In the genomic region with DNA sequence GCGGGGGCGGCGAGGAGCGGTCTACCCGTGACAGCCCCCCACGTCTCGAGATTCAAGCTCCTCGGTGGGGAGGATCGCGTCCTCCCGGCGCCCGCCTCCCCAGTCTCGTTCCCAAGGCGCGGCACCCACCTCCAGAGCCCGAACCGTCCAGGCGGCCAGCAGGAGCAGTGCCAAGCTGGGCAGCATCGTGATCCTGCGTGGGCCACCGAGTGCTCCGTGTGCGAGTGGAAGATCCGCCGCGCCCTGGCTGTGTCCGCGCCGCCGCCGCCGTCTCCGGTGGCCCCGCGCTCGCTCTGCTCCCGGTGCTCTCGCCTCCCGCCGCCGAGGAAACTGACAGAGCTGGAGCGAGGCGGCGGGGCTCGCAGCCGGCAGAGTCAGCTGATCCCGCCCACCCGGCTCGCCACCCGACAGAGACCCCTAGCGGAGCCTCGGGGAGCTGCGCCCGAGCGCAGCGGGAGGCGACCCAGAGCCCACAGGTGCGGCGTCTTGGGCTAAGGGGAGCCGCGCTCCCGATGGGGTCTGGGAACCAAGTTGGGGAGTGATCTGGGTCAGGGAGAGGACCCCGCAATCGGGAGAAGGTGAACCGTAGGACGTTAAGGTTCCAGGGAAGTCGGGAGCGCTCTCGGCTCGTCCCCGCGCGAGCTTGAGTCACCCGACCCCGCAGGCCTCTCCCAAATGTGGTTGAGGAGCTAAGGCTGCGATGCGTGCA, we compare ENCODE assay signal across 8 mouse cellular contexts. TPM values are rescaled to one million over a fixed set of nuclear protein-coding genes. Genes with fewer than 3 reads are reported as not detected.
A peak's percentile ranks its signal among the peaks of the same experiment; 100 is the strongest.
DNase-seq lines count a peak whose midpoint lies in the region; ATAC-seq and TF ChIP-seq lines count a peak whose summit lies in the region.

Gene App (minus strand): TSS at position 394 of the 709 bp plus-strand sequence.

- peak; percentile 75 for TF ChIP-seq CTCF in liver, embryonic 14.5 days (IDR thresholded peaks at IDR 0.05; ENCODE audit: low read depth)

- no peak for TF ChIP-seq EP300 in liver, embryonic 14.5 days (IDR thresholded peaks at IDR 0.05; ENCODE audit: low read depth)

- ATAC-seq in heart, embryonic 14.5 days (ENCODE audit: insufficient number of reproducible peaks, insufficient read depth, low FRiP score, low read depth), result peak; percentile 76
- ATAC-seq in liver, embryonic 14.5 days (ENCODE audit: insufficient read depth), result peak; percentile 81
- ATAC-seq in neural tube, embryonic 11.5 days (ENCODE audit: insufficient read depth, low FRiP score, low TSS enrichment), result peak; percentile 82
- ATAC-seq in stomach, embryonic 16.5 days (ENCODE audit: insufficient read depth, low FRiP score), result peak; percentile 85

- H3K9me3 ChIP-seq in forebrain, embryonic 10.5 days, result no peaks in the 10 kb centered on the region
- H3K9me3 ChIP-seq in heart, embryonic 14.5 days (ENCODE audit: control insufficient read depth, low read length), result no peaks in the 10 kb centered on the region
- no peaks in the 10 kb centered on the region for H3K9me3 ChIP-seq in liver, embryonic 14.5 days (ENCODE audit: control insufficient read depth, low read length)
- H3K9me3 ChIP-seq in neural tube, embryonic 11.5 days (ENCODE audit: control insufficient read depth, low read length), result no peaks in the 10 kb centered on the region
- no peaks in the 10 kb centered on the region for H3K9me3 ChIP-seq in stomach, embryonic 16.5 days (replicated peaks; ENCODE audit: control insufficient read depth, low read length)

- H3K4me1 ChIP-seq in brown adipose tissue, adult 24 weeks (ENCODE audit: control insufficient read depth, insufficient read depth, insufficient read length, low read length), result peaks cover 11% of the 10 kb centered on the region
- H3K4me1 ChIP-seq in forebrain, embryonic 10.5 days, result peaks cover 33% of the 10 kb centered on the region
- peaks cover 16 to 42% of the 10 kb centered on the region in 2 experiments for H3K4me1 ChIP-seq in heart, embryonic 14.5 days (ENCODE audit: control insufficient read depth in 2 of 2, insufficient read depth in 2 of 2, low read length in 2 of 2)
- peaks cover 0 to 3% of the 10 kb centered on the region in 2 experiments; a peak in 2 of 4 replicates for H3K4me1 ChIP-seq in liver, embryonic 14.5 days (replicated peaks; ENCODE audit: control insufficient read depth in 2 of 2, insufficient read depth in 2 of 2, low read length in 1 of 2)
- peaks cover 8% of the 10 kb centered on the region; the same call in 1 of the 2 replicates for H3K4me1 ChIP-seq in neural tube, embryonic 11.5 days (ENCODE audit: control insufficient read depth, insufficient read depth, low read length)
- H3K4me1 ChIP-seq in stomach, embryonic 16.5 days (ENCODE audit: control insufficient read depth, insufficient read depth, low read length), result peaks cover 17% of the 10 kb centered on the region

- under 1% methylated on average over 78 of the region's 78 CpGs for WGBS in forebrain, embryonic 10.5 days
- WGBS in heart, embryonic 14.5 days, result under 1% methylated on average over 71 of the region's 78 CpGs
- WGBS in liver, embryonic 14.5 days (ENCODE audit: insufficient replicate concordance), result under 1% methylated on average over 66 of the region's 78 CpGs
- WGBS in neural tube, embryonic 11.5 days, result under 1% methylated on average over 76 of the region's 78 CpGs
- WGBS in stomach, embryonic 16.5 days, result under 1% methylated on average over 78 of the region's 78 CpGs

- peaks cover 12% of the 10 kb centered on the region for H3K27me3 ChIP-seq in forebrain, embryonic 10.5 days (ENCODE audit: poor library complexity, severe bottlenecking)
- no peaks in the 10 kb centered on the region for H3K27me3 ChIP-seq in heart, embryonic 14.5 days (ENCODE audit: control insufficient read depth, insufficient read depth, low read length)
- H3K27me3 ChIP-seq in liver, embryonic 14.5 days (ENCODE audit: control insufficient read depth, insufficient read depth, low read length), result peaks cover 17% of the 10 kb centered on the region
- no peaks in the 10 kb centered on the region for H3K27me3 ChIP-seq in neural tube, embryonic 11.5 days (ENCODE audit: control insufficient read depth, insufficient read depth, low read length)
- H3K27me3 ChIP-seq in stomach, embryonic 16.5 days (ENCODE audit: control insufficient read depth, insufficient read depth, low read length), result no peaks in the 10 kb centered on the region; the same call in 1 of the 2 replicates

- H3K4me2 ChIP-seq in heart, embryonic 14.5 days (ENCODE audit: low read length), result peak within 1 kb of the TSS; percentile 76
- peak within 1 kb of the TSS; percentile 78 for H3K4me2 ChIP-seq in liver, embryonic 14.5 days (ENCODE audit: low read depth)
- peak within 1 kb of the TSS; percentile 58 for H3K4me2 ChIP-seq in neural tube, embryonic 11.5 days (ENCODE audit: low read depth)
- H3K4me2 ChIP-seq in stomach, embryonic 16.5 days (ENCODE audit: low read depth, low read length), result peak within 1 kb of the TSS; percentile 55

- peak within 1 kb of the TSS; percentile 98 for H3K4me3 ChIP-seq in brown adipose tissue, adult 24 weeks (ENCODE audit: insufficient read depth, low read depth, low read length)
- peak within 1 kb of the TSS; percentile 94 for H3K4me3 ChIP-seq in forebrain, embryonic 10.5 days
- H3K4me3 ChIP-seq in heart, embryonic 14.5 days (ENCODE audit: control insufficient read depth in 1 of 2, insufficient read depth in 1 of 2, low read depth in 1 of 2, low read length in 2 of 2), result peak within 1 kb of the TSS; percentile 63 to 78
- peak within 1 kb of the TSS; percentile 72 to 74 for H3K4me3 ChIP-seq in liver, embryonic 14.5 days (ENCODE audit: insufficient read depth in 1 of 2, low read depth in 2 of 2, low read length in 2 of 2)
- H3K4me3 ChIP-seq in neural tube, embryonic 11.5 days (ENCODE audit: low read depth, low read length), result peak within 1 kb of the TSS; percentile 94
- H3K4me3 ChIP-seq in stomach, embryonic 16.5 days (replicated peaks; ENCODE audit: low read length), result peak within 1 kb of the TSS; percentile 81

- H3K27ac ChIP-seq in brown adipose tissue, adult 24 weeks (replicated peaks; ENCODE audit: low read depth, low read length), result peak within 1 kb of the TSS; percentile 83
- H3K27ac ChIP-seq in forebrain, embryonic 10.5 days, result peak within 1 kb of the TSS; percentile 95
- H3K27ac ChIP-seq in heart, embryonic 14.5 days (replicated peaks in 1 of 2; ENCODE audit: control insufficient read depth in 1 of 2, insufficient read depth in 1 of 2, low read depth in 2 of 2, low read length in 2 of 2), result peak within 1 kb of the TSS; percentile 86 to 91
- H3K27ac ChIP-seq in liver, embryonic 14.5 days, result no peak within 1 kb of the TSS
- H3K27ac ChIP-seq in neural tube, embryonic 11.5 days (ENCODE audit: low read depth, low read length), result peak within 1 kb of the TSS; percentile 85
- H3K27ac ChIP-seq in stomach, embryonic 16.5 days (ENCODE audit: low read length), result peak within 1 kb of the TSS; percentile 82

- peaks cover 9% of the 10 kb centered on the region for H3K36me3 ChIP-seq in forebrain, embryonic 10.5 days (replicated peaks)
- H3K36me3 ChIP-seq in heart, embryonic 14.5 days (ENCODE audit: control insufficient read depth, insufficient read depth, low read length), result 0 out of 2 replicates have a peak, but pooled peaks cover 9% of the 10 kb centered on the region
- no peaks in the 10 kb centered on the region for H3K36me3 ChIP-seq in liver, embryonic 14.5 days (replicated peaks; ENCODE audit: control insufficient read depth, insufficient read depth, low read depth)
- H3K36me3 ChIP-seq in neural tube, embryonic 11.5 days (ENCODE audit: control insufficient read depth, insufficient read depth, low read length), result no peaks in the 10 kb centered on the region; the same call in 1 of the 2 replicates
- H3K36me3 ChIP-seq in stomach, embryonic 16.5 days (ENCODE audit: control insufficient read depth, insufficient read depth, low read length), result no peaks in the 10 kb centered on the region

- peak; percentile 60 for DNase-seq in CD4-positive, CD25-positive, alpha-beta regulatory T cell, adult 2 months (ENCODE audit: low read depth, low spot score)
- peak; percentile 85 for DNase-seq in forebrain, embryonic 10.5 days (ENCODE audit: extremely low spot score, low spot score)
- DNase-seq in kidney, postnatal 14 days, result peak; percentile 94
- peak; percentile 41 to 48 (median 45) for DNase-seq in liver, embryonic 14.5 days (ENCODE audit: low read depth in 3 of 3, low spot score in 3 of 3)
- DNase-seq in neural tube, embryonic 11.5 days (ENCODE audit: low spot score), result peak; percentile 92

- H3K9ac ChIP-seq in heart, embryonic 14.5 days (ENCODE audit: low read length), result peak within 1 kb of the TSS; percentile 98
- peak within 1 kb of the TSS; percentile 49 for H3K9ac ChIP-seq in liver, embryonic 14.5 days (replicated peaks)
- peak within 1 kb of the TSS; percentile 95 for H3K9ac ChIP-seq in neural tube, embryonic 11.5 days (ENCODE audit: low read length)
- H3K9ac ChIP-seq in stomach, embryonic 16.5 days (ENCODE audit: low read length), result peak within 1 kb of the TSS; percentile 81

RNA-seq across cellular contexts. Expression of gene App, which starts in this region (rescaled TPM):
- polyA plus RNA-seq in brown adipose tissue, adult 24 weeks (2012; ENCODE audit: insufficient read depth, insufficient read length, missing spikeins), result 71.4 and 80.5 TPM in 2 replicates
- polyA plus RNA-seq in forebrain, embryonic 10.5 days (2016; fragmentation: Nextera tagmentation; extraction: Ambion mirVana), result 86.1 and 91.3 TPM in 2 replicates
- polyA plus RNA-seq in heart, embryonic 14.5 days (2014; fragmentation: Nextera tagmentation; extraction: Ambion mirVana), result 162 and 169 TPM in 2 replicates
- 10.5 and 16.9 TPM in 2 replicates for polyA plus RNA-seq in liver, embryonic 14.5 days (2012; rRNA removed)
- 11.6 and 11.9 TPM in 2 replicates for polyA plus RNA-seq in liver, embryonic 14.5 days (2014; fragmentation: Nextera tagmentation; extraction: Ambion mirVana)
- 197 and 210 TPM in 2 replicates for polyA plus RNA-seq in neural tube, embryonic 11.5 days (2014; fragmentation: Nextera tagmentation; extraction: Ambion mirVana)
- polyA plus RNA-seq in stomach, embryonic 16.5 days (2015; fragmentation: Nextera tagmentation; extraction: Ambion mirVana), result 193 and 198 TPM in 2 replicates
